Mouse (Mus musculus) erythroblast, embryonic 14.5 days (primary cell): ENCODE data around the gene Hcn2. TPM values are rescaled to one million over a fixed set of nuclear protein-coding genes. Genes with fewer than 3 reads are reported as not detected.

Experiments used
- H3K27me3 ChIP-seq: 2 replicates; pipeline ENCODE4 v1.6.1; 2012; ENCODE audit warnings: inconsistent platforms; ENCODE audit not compliant: control insufficient read depth
- H3K36me3 ChIP-seq: 2 replicates; pipeline ENCODE4 v1.6.1; 2012; ENCODE audit warnings: mild to moderate bottlenecking, inconsistent platforms; ENCODE audit not compliant: control insufficient read depth
- H3K4me1 ChIP-seq: 2 replicates; pipeline ENCODE4 v1.6.1; 2012; ENCODE audit warnings: inconsistent platforms; ENCODE audit not compliant: control insufficient read depth
- H3K4me3 ChIP-seq: replicated peaks from 2 replicates; pipeline ENCODE3; 2012; ENCODE audit warnings: moderate library complexity, mild to moderate bottlenecking, inconsistent platforms
- H3K9me3 ChIP-seq: 2 replicates; pipeline ENCODE4 v1.6.1; 2012; ENCODE audit warnings: low read length, inconsistent platforms, mixed read lengths; ENCODE audit not compliant: control insufficient read depth
- GATA1 ChIP-seq: IDR thresholded peaks from 2 replicates; pipeline ENCODE4 v1.6.1; 2012; ENCODE audit warnings: low read length, inconsistent platforms, mixed read lengths
- TAL1 ChIP-seq: IDR thresholded peaks from 3 replicates; pipeline ENCODE4 v1.6.1; 2012; ENCODE audit warnings: low read length, inconsistent platforms, mixed read lengths
- polyA plus RNA-seq: library from polyadenylated mRNA; stranded (reverse); fragments of >175 nt; gene quantifications from 2 replicates; pipeline ENCODE4 v1.2.3, GENCODE M21; 2012

The Hcn2 gene
- polyA plus RNA-seq, 1 experiment = 0.08 TPM

GRCm38 (mm10) chr10:79774486-79775279, 58.2 kb downstream of the Hcn2 start:
- no peak overlapping the region for H3K4me3 ChIP-seq
- no peak for TF ChIP-seq GATA1
- H3K4me1 ChIP-seq = peaks cover 5% of the 10 kb centered on the region
- H3K36me3 ChIP-seq = no peaks in the 10 kb centered on the region
- H3K9me3 ChIP-seq = peaks cover 17% of the 10 kb centered on the region
- peaks cover 47% of the 10 kb centered on the region for H3K27me3 ChIP-seq

- peaks cover 20% of the 10 kb centered on the region for H3K9me3 ChIP-seq
- H3K4me3 ChIP-seq = no peak within 1 kb of the TSS
- peaks cover 27% of the 10 kb centered on the region for H3K4me1 ChIP-seq
- no peak for TF ChIP-seq TAL1
- TF ChIP-seq GATA1 = no peak
- no peaks in the 10 kb centered on the region for H3K36me3 ChIP-seq
- peaks cover 56% of the 10 kb centered on the region for H3K27me3 ChIP-seq
Observed at GRCm38 (mm10) chr10:79777103-79777531, 60.7 kb downstream of the Hcn2 start, which contains the start of gene Fstl3. Gene Fstl3, plus strand, starts transcription at chr10:79777272.

GRCm38 (mm10) chr10:79778006-79778405, 61.6 kb downstream of the Hcn2 start:
- Histone ChIP-seq H3K36me3 (no peaks in the 10 kb centered on the region), H3K9me3 (peaks cover 14% of the 10 kb centered on the region), H3K27me3 (peaks cover 53% of the 10 kb centered on the region), H3K4me1 (peaks cover 27% of the 10 kb centered on the region), H3K4me3 (no peak overlapping the region)
- TF ChIP-seq GATA1 (no peak), TAL1 (no peak)

- H3K4me3 ChIP-seq = no peak overlapping the region
- peaks cover 14% of the 10 kb centered on the region for H3K9me3 ChIP-seq
- H3K4me1 ChIP-seq = peaks cover 27% of the 10 kb centered on the region
- TF ChIP-seq GATA1 (no peak), TAL1 (no peak)
- no peaks in the 10 kb centered on the region for H3K36me3 ChIP-seq
- peaks cover 54% of the 10 kb centered on the region for H3K27me3 ChIP-seq
Observed at GRCm38 (mm10) chr10:79779193-79779592, 62.8 kb downstream of the Hcn2 start.

- peaks cover 60% of the 10 kb centered on the region for H3K27me3 ChIP-seq
- peak overlapping the region; percentile 54 for H3K4me3 ChIP-seq
- H3K9me3 ChIP-seq = peaks cover 10% of the 10 kb centered on the region
- no peaks in the 10 kb centered on the region for H3K36me3 ChIP-seq
- TF ChIP-seq TAL1 (no peak), GATA1 (no peak)
- peaks cover 27% of the 10 kb centered on the region for H3K4me1 ChIP-seq
Observed at GRCm38 (mm10) chr10:79779784-79780663, 63.6 kb downstream of the Hcn2 start.

- Histone ChIP-seq H3K27me3 (peaks cover 60% of the 10 kb centered on the region), H3K36me3 (no peaks in the 10 kb centered on the region), H3K4me3 (peak overlapping the region; percentile 54), H3K4me1 (peaks cover 27% of the 10 kb centered on the region), H3K9me3 (peaks cover 5% of the 10 kb centered on the region; the same call in 1 of the 2 replicates)
- no peak for TF ChIP-seq TAL1
- TF ChIP-seq GATA1 = no peak
Observed at GRCm38 (mm10) chr10:79780664-79781015, 64.2 kb downstream of the Hcn2 start.

- peaks cover 27% of the 10 kb centered on the region for H3K4me1 ChIP-seq
- H3K27me3 ChIP-seq = peaks cover 58% of the 10 kb centered on the region
- no peaks in the 10 kb centered on the region for H3K36me3 ChIP-seq
Observed at GRCm38 (mm10) chr10:79781139-79781538, 64.7 kb downstream of the Hcn2 start.

GRCm38 (mm10) chr10:79781956-79782355, 65.5 kb downstream of the Hcn2 start:
- TF ChIP-seq GATA1 (no peak), TAL1 (no peak)
- Histone ChIP-seq H3K9me3 (peaks cover 5% of the 10 kb centered on the region; the same call in 1 of the 2 replicates), H3K27me3 (peaks cover 50% of the 10 kb centered on the region), H3K4me1 (peaks cover 27% of the 10 kb centered on the region), H3K36me3 (no peaks in the 10 kb centered on the region), H3K4me3 (no peak overlapping the region)

More at GRCm38 (mm10) chr10:79781139-79781538, 64.7 kb downstream of the Hcn2 start:
- Histone ChIP-seq H3K4me3 (peak overlapping the region; percentile 54), H3K9me3 (peaks cover 5% of the 10 kb centered on the region; the same call in 1 of the 2 replicates)
- TF ChIP-seq TAL1 (no peak), GATA1 (no peak)

GRCm38 (mm10) chr10:79783050-79783449, 66.6 kb downstream of the Hcn2 start:
- Histone ChIP-seq H3K4me3 (no peak overlapping the region), H3K4me1 (peaks cover 24% of the 10 kb centered on the region), H3K36me3 (no peaks in the 10 kb centered on the region), H3K9me3 (peaks cover 5% of the 10 kb centered on the region; the same call in 1 of the 2 replicates), H3K27me3 (peaks cover 39% of the 10 kb centered on the region)
- no peak for TF ChIP-seq GATA1
- TF ChIP-seq TAL1 = no peak
